Mouse (Mus musculus): ENCODE measurements around the gene Sptb.

Sptb gene

GRCm38 (mm10) chr12:76576061-76576460, 134.3 kb downstream of the Sptb start:
- no peak for DNase-seq (ENCODE audit: low read depth, low spot score)

GRCm38 (mm10) chr12:76574815-76575214, 135.5 kb downstream of the Sptb start:
- no peak for DNase-seq (ENCODE audit: low read depth, low spot score)

GRCm38 (mm10) chr12:76573381-76573780, 137.0 kb downstream of the Sptb start:
- DNase-seq (ENCODE audit: low read depth, low spot score) = no peak

GRCm38 (mm10) chr12:76572261-76573251, 137.8 kb downstream of the Sptb start:
- no peak for DNase-seq (ENCODE audit: low read depth, low spot score)

- DNase-seq (ENCODE audit: low read depth, low spot score) = no peak
These were observed 139.1 kb downstream of the Sptb start for GRCm38 (mm10) chr12:76571266-76571665.

GRCm38 (mm10) chr12:76570221-76570940, 140.0 kb downstream of the Sptb start:
- no peak for DNase-seq (ENCODE audit: low read depth, low spot score)

- DNase-seq (ENCODE audit: low read depth, low spot score) = no peak
These were observed 144.1 kb downstream of the Sptb start for GRCm38 (mm10) chr12:76566284-76566683.

GRCm38 (mm10) chr12:76562196-76562595, 148.2 kb downstream of the Sptb start:
- no peak for DNase-seq (ENCODE audit: low read depth, low spot score)

GRCm38 (mm10) chr12:76558206-76558605, 152.1 kb downstream of the Sptb start:
- DNase-seq (ENCODE audit: low read depth, low spot score) = no peak

- no peak for DNase-seq (ENCODE audit: low read depth, low spot score)
These were observed 153.5 kb downstream of the Sptb start for GRCm38 (mm10) chr12:76556745-76557389.

- no peak for DNase-seq (ENCODE audit: low read depth, low spot score)
These were observed 154.2 kb downstream of the Sptb start for GRCm38 (mm10) chr12:76556187-76556586.

GRCm38 (mm10) chr12:76554871-76555386, 155.4 kb downstream of the Sptb start:
- no peak for DNase-seq (ENCODE audit: low read depth, low spot score)

- DNase-seq (ENCODE audit: low read depth, low spot score) = no peak
These were observed 156.0 kb downstream of the Sptb start for GRCm38 (mm10) chr12:76554392-76554791.

GRCm38 (mm10) chr12:76553917-76554316, 156.4 kb downstream of the Sptb start:
- DNase-seq (ENCODE audit: low read depth, low spot score) = no peak

GRCm38 (mm10) chr12:76552958-76553357, 157.4 kb downstream of the Sptb start:
- DNase-seq (ENCODE audit: low read depth, low spot score) = no peak

GRCm38 (mm10) chr12:76552321-76552720, 158.0 kb downstream of the Sptb start:
- no peak for DNase-seq (ENCODE audit: low read depth, low spot score)

GRCm38 (mm10) chr12:76549203-76549602, 161.1 kb downstream of the Sptb start:
- DNase-seq (ENCODE audit: low read depth, low spot score) = no peak

GRCm38 (mm10) chr12:76548082-76548423, 162.3 kb downstream of the Sptb start:
- DNase-seq (ENCODE audit: low read depth, low spot score) = no peak

- no peak for DNase-seq (ENCODE audit: low read depth, low spot score)
These were observed 162.8 kb downstream of the Sptb start for GRCm38 (mm10) chr12:76547409-76548081.

GRCm38 (mm10) chr12:76546383-76547276, 163.7 kb downstream of the Sptb start:
- no peak for DNase-seq (ENCODE audit: low read depth, low spot score)
